Mouse (Mus musculus) lung, adult 2 months (tissue): ENCODE data around the gene Gm4553.

Experiments used
- CTCF ChIP-seq: fragments of 200-500 bp; IDR thresholded peaks from 2 replicates; pipeline ENCODE4 v1.5.1; 2011; ENCODE audit warnings: mild to moderate bottlenecking, low read length, control low read depth; ENCODE audit not compliant: insufficient read depth
- POLR2A ChIP-seq: fragments of 200-500 bp; IDR thresholded peaks from 2 replicates; pipeline ENCODE4 v1.6.1; 2011; ENCODE audit warnings: low read depth, mild to moderate bottlenecking, control low read depth, low read length, borderline replicate concordance; ENCODE audit errors: extremely low read depth

DNA sequence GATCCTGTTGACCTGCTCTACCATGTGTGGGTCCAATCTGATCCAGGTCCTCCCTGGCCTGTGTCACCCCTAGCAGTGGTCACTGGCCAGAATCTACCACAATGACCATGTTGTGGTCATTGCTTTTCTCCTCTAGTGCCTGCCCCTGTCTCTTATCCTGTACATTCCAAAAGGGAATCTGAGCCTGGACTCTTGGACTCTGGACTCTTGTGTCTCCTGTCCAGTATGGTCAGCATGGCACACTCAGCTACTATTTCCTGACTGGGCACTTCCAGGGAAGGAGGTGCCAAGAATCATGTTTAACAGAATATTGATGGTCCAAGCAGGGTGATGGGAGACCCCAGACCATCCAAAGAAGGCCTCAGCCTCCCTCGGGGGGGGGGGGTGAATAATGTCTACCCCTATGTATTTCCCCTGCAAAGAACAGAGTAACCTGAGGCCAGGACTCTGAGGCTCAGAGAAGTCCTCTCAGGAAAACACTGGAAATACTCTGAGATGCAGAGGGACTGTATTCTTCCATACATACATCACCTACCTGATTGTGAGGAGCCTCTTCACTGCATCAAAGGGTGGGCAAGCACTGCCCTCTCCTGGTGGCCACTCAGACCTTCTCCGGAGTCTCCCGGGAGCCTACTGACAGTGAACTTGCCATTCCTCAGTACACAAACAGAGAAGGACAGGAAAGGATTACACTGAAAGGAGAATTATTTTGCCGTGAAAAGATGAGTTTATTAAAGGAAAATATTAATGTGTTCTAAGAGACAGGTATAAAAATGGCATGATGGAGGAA lies 31.1 kb downstream of the Gm4553 start:
- TF ChIP-seq CTCF (no peak), POLR2A (no peak)
